Mouse (Mus musculus): Measurements from ENCODE around the gene Mms19.

GRCm38 (mm10) chr19:41999688-42000283, 18.8 kb upstream of the Mms19 start:
- no peak for TF ChIP-seq EP300 (IDR thresholded peaks at IDR 0.05; ENCODE audit: insufficient read depth, low read depth, low read length)
- TF ChIP-seq CTCF (IDR thresholded peaks at IDR 0.05; ENCODE audit: low read depth, low read length): no peak
- TF ChIP-seq POLR2A (IDR thresholded peaks at IDR 0.05; ENCODE audit: insufficient read depth, low read length): no peak
